Mouse (Mus musculus) ovary, postnatal 10 days (tissue): ENCODE data around the gene Vmn1r93.
"Not testable (repeated sequence)": the region's sequence is repeated elsewhere in the genome, so short reads cannot be mapped to it uniquely, and the experiment has no call there.

Experiments used
- DNase-seq: peaks from one replicate; pipeline ENCODE4 v3.0.0; 2022; ENCODE audit warnings: low spot score

The Vmn1r93 gene

DNA sequence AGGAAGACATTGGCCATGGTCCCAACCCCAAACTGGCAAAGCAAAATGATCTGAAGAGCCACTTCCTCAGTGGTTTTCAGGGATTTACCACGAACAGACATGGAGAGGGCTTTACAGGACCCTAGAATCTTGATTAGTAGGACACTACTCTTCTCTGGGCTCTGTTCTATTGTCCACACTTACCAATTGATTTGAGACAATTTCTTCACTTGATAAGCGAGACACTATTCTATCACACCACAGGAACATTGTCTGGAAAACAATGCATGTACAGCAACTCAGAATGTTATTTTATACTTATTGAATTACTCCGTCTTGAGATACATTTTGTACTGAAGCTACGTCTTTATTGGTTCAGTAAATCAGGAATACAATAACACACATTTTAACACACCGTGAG, at the start of gene Vmn1r93:
TSS of gene Vmn1r93 (minus strand) at position 101 of the 400 bp plus-strand sequence.
- DNase-seq: not testable (repeated sequence)

DNA sequence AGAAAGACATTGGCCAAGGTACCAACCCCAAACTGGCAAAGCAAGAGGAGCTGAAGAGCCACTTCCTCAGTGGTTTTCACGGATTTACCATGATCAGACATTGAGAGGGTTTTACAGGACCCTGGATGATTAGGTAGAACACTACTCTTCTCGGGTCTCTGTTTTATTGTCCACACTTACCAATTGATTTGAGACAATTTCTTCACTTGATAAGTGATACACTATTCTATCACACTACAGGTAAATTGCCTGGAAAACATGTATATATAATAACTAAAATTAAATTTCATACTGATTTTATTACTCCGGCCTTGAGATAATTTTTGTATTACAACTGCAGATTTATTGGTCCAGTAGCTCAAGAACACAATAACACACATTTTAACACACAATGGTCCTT, 29.4 kb upstream of the Vmn1r93 start, which contains the start of gene Vmn1r94:
TSS of gene Vmn1r94 (minus strand) at position 101 of the 400 bp plus-strand sequence.
- not testable (repeated sequence) for DNase-seq

DNA sequence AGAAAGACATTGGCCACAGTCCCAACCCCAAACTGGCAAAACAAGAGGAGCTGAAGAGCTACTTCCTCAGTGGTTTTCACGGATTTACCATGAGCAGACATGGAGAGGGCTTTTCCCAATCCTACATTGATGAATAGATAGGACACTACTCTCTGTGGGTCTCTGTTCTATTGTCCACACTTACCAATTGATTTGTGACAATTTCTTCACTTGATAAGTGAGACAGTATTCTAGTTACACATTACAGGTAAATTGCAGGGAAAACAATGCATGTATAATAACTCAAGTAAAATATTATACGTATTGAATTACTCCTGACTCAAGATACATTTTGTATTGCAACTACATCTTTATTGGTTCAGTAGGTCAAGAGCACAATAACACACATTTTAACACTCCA, 16.4 kb downstream of the Vmn1r93 start, which contains the start of gene Gm16442:
TSS of gene Gm16442 (minus strand) at position 101 of the 400 bp plus-strand sequence.
- not testable (repeated sequence) for DNase-seq

DNA sequence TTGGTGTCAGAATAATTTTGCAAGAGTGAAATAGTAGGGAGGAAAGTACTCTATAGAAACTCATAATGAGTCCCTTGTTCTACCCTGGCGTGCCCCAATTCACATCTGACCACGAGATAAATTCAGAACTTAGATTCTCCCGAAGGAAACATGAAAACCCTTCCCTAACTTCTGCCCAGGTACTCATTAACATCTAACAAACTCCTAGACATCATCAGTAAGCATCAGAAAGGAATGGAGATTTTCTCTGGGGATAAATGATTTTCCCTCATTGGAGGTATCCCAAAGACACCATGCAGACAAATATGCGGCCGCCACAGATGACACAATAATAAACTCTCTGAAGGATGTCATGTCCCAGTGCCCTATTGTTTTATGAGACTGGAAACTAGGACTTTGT, 39.5 kb downstream of the Vmn1r93 start, which contains the start of gene Vmn1r91:
TSS of gene Vmn1r91 (plus strand) at position 301 of the 400 bp plus-strand sequence.
- DNase-seq: not testable (repeated sequence)
